Mouse (Mus musculus) kidney, embryonic 14.5 days (tissue): ENCODE measurements around the gene Gpr152. TPM values are rescaled to one million over a fixed set of nuclear protein-coding genes. Genes with fewer than 3 reads are reported as not detected.

ENCODE experiments used
- ATAC-seq: fragments of 200-750 bp; cut with Nextera tagmentation; 2 replicates; pipeline ENCODE4 v1.8.0; 2017; ENCODE audit warnings: moderate number of reproducible peaks, mild to moderate bottlenecking, moderate TSS enrichment, moderate library complexity; ENCODE audit not compliant: low FRiP score, low TSS enrichment
- H3K27ac ChIP-seq: fragments of 300-500 bp; sonication (generic); 2 replicates; pipeline ENCODE4 v1.5.1; 2014; ENCODE audit warnings: low read depth, mild to moderate bottlenecking, low read length, moderate library complexity, mixed read lengths
- H3K27me3 ChIP-seq: fragments of 300-500 bp; sonication (generic); 2 replicates; pipeline ENCODE4 v1.6.1; 2014; ENCODE audit warnings: mild to moderate bottlenecking, low read length; ENCODE audit not compliant: control insufficient read depth, insufficient read depth
- H3K36me3 ChIP-seq: fragments of 300-500 bp; sonication (generic); 2 replicates; pipeline ENCODE4 v1.6.1; 2014; ENCODE audit warnings: low read length, mixed read lengths; ENCODE audit not compliant: control insufficient read depth, insufficient read depth
- H3K4me1 ChIP-seq: fragments of 300-500 bp; sonication (generic); 2 replicates; pipeline ENCODE4 v1.6.1; 2014; ENCODE audit warnings: low read length, mixed read lengths; ENCODE audit not compliant: control insufficient read depth, insufficient read depth
- H3K4me2 ChIP-seq: fragments of 300-500 bp; sonication (generic); replicated peaks from 2 replicates; pipeline ENCODE4 v1.6.1; 2014; ENCODE audit warnings: low read depth, mild to moderate bottlenecking, low read length
- H3K4me3 ChIP-seq: fragments of 300-500 bp; sonication (generic); 2 replicates; pipeline ENCODE4 v1.5.1; 2014; ENCODE audit warnings: mild to moderate bottlenecking, low read length
- H3K9ac ChIP-seq: fragments of 300-500 bp; sonication (generic); 2 replicates; pipeline ENCODE4 v1.6.1; 2014; ENCODE audit warnings: low read depth, mild to moderate bottlenecking, low read length, moderate library complexity
- H3K9me3 ChIP-seq: fragments of 300-500 bp; sonication (generic); 2 replicates; pipeline ENCODE4 v1.6.1; 2016; ENCODE audit warnings: low read length; ENCODE audit not compliant: control insufficient read depth
- WGBS: fragments of 180-500 bp; shearing (Covaris S2); extraction: QIAGEN DNeasy Blood & Tissue Kit; methylation state at CpG from one replicate; pipeline ENCODE4 v1.1.7; 2014; 5-methylcytosine and 5-hydroxymethylcytosine counted together
- polyA plus RNA-seq: library from polyadenylated mRNA; unstranded; fragments of >200 nt; fragmentation: Nextera tagmentation; extraction: Ambion mirVana; gene quantifications from 2 replicates; pipeline ENCODE4 v1.2.1, GENCODE M21; 2014

Gpr152 gene
- polyA plus RNA-seq, 1 experiment from 2014 or later, result not detected

DNA sequence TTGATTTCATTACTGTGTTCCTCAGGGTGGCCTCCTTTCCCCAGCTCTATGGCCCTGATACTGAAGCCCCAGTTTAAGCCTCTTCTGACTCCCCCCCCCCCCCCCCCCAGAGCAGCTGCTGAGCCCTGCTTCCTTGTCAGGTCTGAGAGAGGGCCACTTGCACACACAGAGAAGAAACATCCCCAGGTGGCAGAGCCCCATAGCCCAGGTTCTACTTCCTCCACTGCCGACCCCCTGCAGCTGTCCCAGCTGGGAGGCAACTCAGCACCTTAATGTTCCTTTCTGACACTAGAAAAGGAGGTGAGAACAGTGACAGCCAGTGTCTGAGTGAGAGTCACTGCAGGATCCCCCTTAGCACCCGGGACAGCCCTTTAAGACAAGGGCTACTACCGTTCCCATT, 35.8 kb upstream of the Gpr152 start:
- 80% methylated on average over 3 of the region's 3 CpGs for WGBS
- no peak for ATAC-seq
- no peak overlapping the region for H3K27ac ChIP-seq
- peaks cover 15% of the 10 kb centered on the region for H3K4me1 ChIP-seq
- no peak overlapping the region for H3K9ac ChIP-seq
- peaks cover 13% of the 10 kb centered on the region for H3K27me3 ChIP-seq
- H3K9me3 ChIP-seq, result no peaks in the 10 kb centered on the region
- no peak overlapping the region for H3K4me3 ChIP-seq
- H3K4me2 ChIP-seq, result no peak overlapping the region
- H3K36me3 ChIP-seq, result no peaks in the 10 kb centered on the region; the same call in 1 of the 2 replicates

- Histone ChIP-seq H3K4me3 (no peak overlapping the region), H3K4me2 (no peak overlapping the region), H3K27me3 (peaks cover 13% of the 10 kb centered on the region), H3K27ac (no peak overlapping the region), H3K9me3 (no peaks in the 10 kb centered on the region), H3K36me3 (no peaks in the 10 kb centered on the region; the same call in 1 of the 2 replicates), H3K4me1 (peaks cover 9% of the 10 kb centered on the region), H3K9ac (no peak overlapping the region)
- ATAC-seq, result no peak
- WGBS, result 89% methylated on average over 16 of the region's 16 CpGs
Measured at GRCm38 (mm10) chr19:4104675-4105194, 34.9 kb upstream of the Gpr152 start.

DNA sequence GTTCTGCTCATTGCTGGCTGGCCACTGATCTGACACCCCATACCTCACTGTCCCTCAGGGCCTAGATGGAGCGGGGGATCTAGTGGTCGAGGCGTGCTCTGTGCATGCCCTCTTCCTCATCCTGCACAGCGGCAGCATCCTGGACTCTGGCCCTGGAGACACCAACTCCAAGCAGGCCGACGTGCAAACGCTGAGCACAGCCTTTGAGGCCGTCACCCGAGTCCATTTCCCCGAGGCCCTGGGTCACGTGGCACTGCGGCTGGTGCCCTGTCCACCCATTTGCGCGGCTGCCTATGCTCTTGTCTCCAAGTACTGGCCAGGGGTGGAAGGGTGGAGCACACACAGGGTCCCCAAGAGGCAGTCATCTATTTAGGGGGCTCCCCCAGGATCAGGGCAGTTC, 32.9 kb upstream of the Gpr152 start:
- peaks cover 3% of the 10 kb centered on the region for H3K27me3 ChIP-seq
- H3K36me3 ChIP-seq, result peaks cover 2% of the 10 kb centered on the region; the same call in 1 of the 2 replicates
- no peak overlapping the region for H3K27ac ChIP-seq
- no peak for ATAC-seq
- no peak overlapping the region for H3K4me2 ChIP-seq
- no peak overlapping the region for H3K9ac ChIP-seq
- no peaks in the 10 kb centered on the region for H3K9me3 ChIP-seq
- H3K4me3 ChIP-seq, result no peak overlapping the region
- no peaks in the 10 kb centered on the region for H3K4me1 ChIP-seq
- WGBS, result 83% methylated on average over 14 of the region's 14 CpGs

- H3K36me3 ChIP-seq, result peaks cover 20% of the 10 kb centered on the region
- no peak for ATAC-seq
- H3K4me3 ChIP-seq, result no peak overlapping the region
- 88% methylated on average over 9 of the region's 9 CpGs for WGBS
- H3K27me3 ChIP-seq, result no peaks in the 10 kb centered on the region
- no peak overlapping the region for H3K9ac ChIP-seq
- no peaks in the 10 kb centered on the region for H3K9me3 ChIP-seq
- H3K27ac ChIP-seq, result no peak overlapping the region
- no peak overlapping the region for H3K4me2 ChIP-seq
- peaks cover 10% of the 10 kb centered on the region for H3K4me1 ChIP-seq
Measured at GRCm38 (mm10) chr19:4108535-4108934, 31.1 kb upstream of the Gpr152 start.

GRCm38 (mm10) chr19:4112063-4112960, 27.3 kb upstream of the Gpr152 start:
- peaks cover 49% of the 10 kb centered on the region for H3K36me3 ChIP-seq
- H3K27ac ChIP-seq, result no peak overlapping the region
- 94% methylated on average over 26 of the region's 26 CpGs for WGBS
- H3K27me3 ChIP-seq, result no peaks in the 10 kb centered on the region
- H3K9ac ChIP-seq, result no peak overlapping the region
- ATAC-seq, result no peak
- H3K4me1 ChIP-seq, result peaks cover 24% of the 10 kb centered on the region
- H3K4me2 ChIP-seq, result no peak overlapping the region
- no peaks in the 10 kb centered on the region for H3K9me3 ChIP-seq
- no peak overlapping the region for H3K4me3 ChIP-seq

DNA sequence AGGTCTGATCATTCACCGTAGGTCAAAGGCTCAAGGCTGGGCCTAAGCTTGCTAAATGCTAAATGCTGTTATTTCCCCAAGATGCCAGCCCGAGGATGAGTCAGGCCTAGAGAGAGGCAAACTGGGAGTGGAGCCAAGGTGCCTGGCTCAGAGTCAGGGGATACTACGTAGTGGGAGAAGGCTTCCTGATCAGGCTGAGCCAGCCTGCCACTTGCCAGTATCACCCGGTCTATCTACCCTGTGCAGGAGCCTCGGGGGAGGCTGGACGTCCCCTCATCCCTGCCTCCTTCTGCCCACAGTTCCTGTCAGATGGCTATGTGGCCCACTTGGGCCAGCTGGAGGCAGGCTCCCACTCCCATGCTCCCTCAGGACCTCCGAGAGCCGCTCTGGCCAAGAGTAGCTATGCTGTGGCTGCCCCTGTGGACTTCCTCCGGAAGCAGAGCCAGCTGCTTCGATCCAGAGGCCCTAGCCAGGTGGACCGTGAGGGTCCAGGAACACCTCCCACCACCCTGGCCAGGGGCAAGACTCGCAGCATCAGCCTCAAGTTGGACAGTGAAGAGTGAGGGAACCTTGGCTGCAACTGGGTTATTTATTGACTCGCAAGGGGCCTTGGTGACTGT, 26.3 kb upstream of the Gpr152 start:
- H3K27me3 ChIP-seq, result no peaks in the 10 kb centered on the region
- WGBS, result 35% methylated on average over 13 of the region's 13 CpGs
- peaks cover 58% of the 10 kb centered on the region for H3K36me3 ChIP-seq
- ATAC-seq, result peak; percentile 52; the same call in 1 of the 2 replicates
- peaks cover 24% of the 10 kb centered on the region for H3K4me1 ChIP-seq
- no peaks in the 10 kb centered on the region for H3K9me3 ChIP-seq
- peak overlapping the region; percentile 79 for H3K27ac ChIP-seq
- peak overlapping the region; percentile 34; the same call in 1 of the 2 replicates for H3K9ac ChIP-seq
- no peak overlapping the region for H3K4me3 ChIP-seq
- H3K4me2 ChIP-seq, result no peak overlapping the region

DNA sequence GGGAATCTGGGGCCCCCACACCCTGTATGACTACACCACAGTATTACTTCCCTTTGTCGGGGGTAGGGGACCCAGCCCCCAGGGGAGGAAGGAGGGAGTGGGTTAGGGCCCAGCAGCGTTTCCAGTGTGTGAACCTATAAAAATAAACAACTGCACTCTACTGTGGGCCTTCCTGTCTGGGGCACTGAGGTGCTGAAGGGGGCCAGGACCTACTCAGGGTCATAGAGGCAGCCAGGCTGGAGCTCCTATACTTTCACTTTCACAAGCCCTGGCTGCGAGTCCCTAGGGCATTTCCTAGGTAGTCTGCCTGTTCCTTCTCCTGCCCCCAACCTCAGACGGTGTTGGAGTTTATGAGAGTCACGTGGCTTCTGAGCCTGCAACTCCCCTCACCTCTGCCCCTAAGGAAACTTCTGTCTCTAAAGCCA, 25.8 kb upstream of the Gpr152 start:
- no peaks in the 10 kb centered on the region for H3K27me3 ChIP-seq
- H3K27ac ChIP-seq, result peak overlapping the region; percentile 79
- peaks cover 24% of the 10 kb centered on the region for H3K4me1 ChIP-seq
- no peak overlapping the region for H3K4me3 ChIP-seq
- ATAC-seq, result peak; percentile 59
- peaks cover 61% of the 10 kb centered on the region for H3K36me3 ChIP-seq
- WGBS, result 7% methylated on average over 5 of the region's 5 CpGs
- no peak overlapping the region for H3K9ac ChIP-seq
- H3K4me2 ChIP-seq, result no peak overlapping the region
- H3K9me3 ChIP-seq, result no peaks in the 10 kb centered on the region

DNA sequence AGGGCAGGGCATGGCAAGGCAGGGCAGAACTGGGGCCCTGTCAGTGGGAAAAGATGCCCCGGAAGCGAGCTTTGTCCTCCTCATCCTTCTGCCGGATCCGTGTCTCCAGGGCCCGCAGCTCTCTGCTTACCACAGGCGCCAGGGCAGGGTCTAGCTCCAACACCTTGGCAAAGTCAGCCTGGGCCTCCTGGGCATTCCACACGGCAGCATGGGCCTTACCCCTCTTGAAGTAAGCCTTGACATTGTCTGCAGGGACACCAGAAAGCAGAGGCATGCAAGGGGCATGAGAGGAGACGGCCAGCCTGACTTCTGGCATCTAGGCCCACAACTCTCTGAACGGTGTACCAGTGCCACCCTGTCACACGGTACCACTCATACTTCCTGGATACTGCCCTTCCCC, 25.0 kb upstream of the Gpr152 start:
- no peak for ATAC-seq
- Histone ChIP-seq H3K27me3 (no peaks in the 10 kb centered on the region), H3K4me3 (no peak overlapping the region), H3K27ac (peak overlapping the region; percentile 57; the same call in 1 of the 2 replicates), H3K9ac (no peak overlapping the region; the same call in 1 of the 2 replicates), H3K4me1 (peaks cover 24% of the 10 kb centered on the region), H3K4me2 (no peak overlapping the region), H3K9me3 (no peaks in the 10 kb centered on the region), H3K36me3 (peaks cover 63% of the 10 kb centered on the region)
- WGBS, result 85% methylated on average over 10 of the region's 10 CpGs

DNA sequence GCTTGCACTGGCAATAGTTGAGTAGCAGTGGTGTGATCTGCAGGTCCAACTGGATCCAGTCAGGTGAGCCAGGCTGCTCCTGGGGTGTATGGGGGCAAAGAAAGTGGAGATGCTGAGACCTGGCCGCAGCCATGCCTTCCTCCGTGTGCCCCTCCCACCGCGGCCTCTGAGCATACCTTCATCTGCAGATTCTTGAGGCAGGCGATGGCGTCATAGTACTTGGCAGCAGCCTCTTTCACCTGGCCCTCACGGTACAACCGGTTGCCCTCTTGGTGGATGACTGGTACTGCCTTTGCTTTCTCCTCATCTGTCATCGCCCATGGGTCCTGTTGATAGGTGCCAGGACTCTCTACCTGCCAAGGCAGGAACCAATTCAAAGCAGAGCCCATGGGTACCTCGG, 24.4 kb upstream of the Gpr152 start:
- peaks cover 63% of the 10 kb centered on the region for H3K36me3 ChIP-seq
- peaks cover 24% of the 10 kb centered on the region for H3K4me1 ChIP-seq
- ATAC-seq, result no peak
- H3K9me3 ChIP-seq, result no peaks in the 10 kb centered on the region
- H3K9ac ChIP-seq, result no peak overlapping the region
- H3K27me3 ChIP-seq, result no peaks in the 10 kb centered on the region
- H3K27ac ChIP-seq, result no peak overlapping the region
- WGBS, result 96% methylated on average over 10 of the region's 10 CpGs
- no peak overlapping the region for H3K4me2 ChIP-seq
- no peak overlapping the region for H3K4me3 ChIP-seq
